Mouse (Mus musculus) thymus, postnatal 10 days (tissue): ENCODE data around the gene Sipa1l1.

Source experiments
- DNase-seq, 2 experiments: peaks; one replicate each; pipeline ENCODE4 v3.0.0; 2021; ENCODE audit warnings: low spot score in 2 of 2

The Sipa1l1 gene

DNA sequence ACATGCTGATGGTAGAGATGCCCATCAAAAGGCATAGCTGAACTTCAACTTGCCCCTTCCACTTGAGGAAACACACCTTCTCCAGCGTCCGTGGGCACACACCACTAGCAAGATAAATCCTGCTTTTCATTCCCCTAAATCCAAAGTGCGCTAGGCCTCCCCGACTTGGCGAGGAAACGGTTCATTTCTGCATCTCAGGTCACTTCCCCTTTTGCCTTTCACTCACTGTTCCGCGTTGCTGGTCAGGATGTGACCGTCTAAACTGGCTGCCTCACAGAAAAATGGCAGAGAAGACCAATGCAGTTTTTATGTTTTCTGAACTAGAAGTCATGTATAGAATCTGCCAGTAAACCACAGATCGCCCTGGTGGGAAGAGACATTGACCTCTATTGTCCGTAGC lies 256.7 kb downstream of the Sipa1l1 start:
- no peak for DNase-seq

DNA sequence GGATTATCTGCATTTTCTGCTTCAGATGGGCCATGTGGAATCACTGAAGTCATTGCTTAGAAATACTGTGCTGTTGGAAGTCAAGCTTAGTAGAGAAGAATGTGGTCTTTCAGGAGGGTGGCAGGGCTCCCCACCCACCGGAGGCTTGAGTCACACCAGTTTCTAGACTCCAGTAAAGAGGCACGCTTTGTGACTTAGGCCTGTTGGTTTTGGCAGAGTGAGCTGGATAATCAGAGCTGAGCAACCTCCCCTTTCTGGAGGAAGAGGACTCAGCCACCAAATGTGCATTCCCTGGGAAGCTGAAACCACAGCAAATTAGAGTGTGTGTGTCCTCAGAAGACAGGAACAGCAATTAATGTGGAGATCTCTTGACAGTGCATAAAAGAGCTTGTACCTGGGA lies 258.3 kb downstream of the Sipa1l1 start:
- no peak for DNase-seq

DNA sequence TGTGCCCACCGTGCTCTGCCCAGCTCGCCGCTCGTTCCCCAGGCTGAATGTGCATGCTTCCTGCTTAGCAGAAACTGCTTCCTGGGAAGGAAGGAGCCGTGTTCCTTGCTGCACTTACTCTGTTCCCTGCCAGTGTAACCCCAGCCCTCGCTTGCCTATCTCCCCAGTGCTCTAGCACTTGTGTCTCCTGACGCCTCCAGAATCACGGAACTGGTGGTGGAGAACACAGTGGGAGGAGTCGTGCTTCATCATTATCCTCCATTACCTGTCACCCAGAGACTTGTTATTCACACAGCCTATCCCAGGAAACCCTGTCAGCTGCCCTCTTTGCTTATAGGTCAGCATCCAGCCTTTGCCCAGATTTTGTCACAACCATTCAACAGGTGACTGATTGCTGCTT lies 259.3 kb downstream of the Sipa1l1 start:
- DNase-seq = no peak

DNA sequence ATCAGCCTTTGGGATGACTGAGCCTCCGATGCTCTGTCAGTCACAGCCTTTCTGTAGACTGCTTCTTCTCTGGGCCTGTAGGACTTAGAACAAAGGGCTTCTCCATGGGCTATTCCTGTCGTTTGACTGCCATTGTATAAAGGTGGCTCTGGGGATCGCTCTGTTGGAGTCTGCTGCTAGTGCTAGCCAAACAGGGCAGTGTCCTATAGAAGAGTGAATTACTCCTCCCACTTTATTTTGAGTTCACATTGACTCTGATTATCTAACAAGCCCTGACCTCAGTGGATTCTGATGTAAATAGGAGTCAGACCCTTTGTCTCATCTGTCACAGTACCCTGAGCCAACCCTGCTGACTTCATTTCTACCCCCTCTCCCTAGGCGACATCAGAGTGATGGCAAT lies 264.2 kb downstream of the Sipa1l1 start:
- DNase-seq = no peak

DNA sequence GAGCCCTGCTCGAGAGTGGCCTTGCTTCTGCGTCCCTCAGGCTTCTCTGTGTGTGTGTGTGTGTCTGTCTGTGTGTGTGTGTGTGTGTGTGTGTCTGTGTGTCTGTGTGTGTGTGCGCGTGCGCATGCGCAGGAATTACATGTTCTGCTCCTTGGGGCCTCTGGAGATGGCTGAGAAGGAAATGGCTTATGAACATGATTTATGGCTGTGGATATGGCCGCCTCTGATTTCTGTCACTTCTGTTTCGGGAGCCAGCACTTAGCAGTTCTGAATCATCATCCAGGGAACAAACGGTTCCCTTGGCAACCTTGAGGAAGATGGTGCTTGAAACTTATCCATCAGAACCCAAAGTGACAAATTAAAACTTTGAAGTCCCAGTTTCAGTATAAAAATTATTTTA lies 265.5 kb downstream of the Sipa1l1 start:
- no peak for DNase-seq

DNA sequence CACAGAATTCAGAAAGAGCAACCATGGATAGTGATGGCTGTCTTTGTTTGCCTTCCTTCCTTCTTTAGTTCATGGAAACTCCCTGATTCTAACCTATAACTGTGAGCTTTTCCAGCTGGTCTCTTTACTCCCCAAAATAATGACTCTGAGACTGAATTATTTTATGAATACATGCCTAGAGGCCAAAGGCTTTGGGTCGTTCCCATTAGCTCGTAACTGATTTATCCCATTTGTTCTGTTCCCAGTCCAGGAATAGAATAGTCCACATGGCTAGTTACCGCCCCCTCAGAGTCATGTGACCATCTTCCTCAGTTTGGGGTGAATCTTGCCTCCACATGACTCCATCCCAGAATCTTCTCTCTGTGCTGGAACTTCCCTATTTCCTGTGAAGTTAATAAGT lies 272.4 kb downstream of the Sipa1l1 start:
- DNase-seq = no peak

DNA sequence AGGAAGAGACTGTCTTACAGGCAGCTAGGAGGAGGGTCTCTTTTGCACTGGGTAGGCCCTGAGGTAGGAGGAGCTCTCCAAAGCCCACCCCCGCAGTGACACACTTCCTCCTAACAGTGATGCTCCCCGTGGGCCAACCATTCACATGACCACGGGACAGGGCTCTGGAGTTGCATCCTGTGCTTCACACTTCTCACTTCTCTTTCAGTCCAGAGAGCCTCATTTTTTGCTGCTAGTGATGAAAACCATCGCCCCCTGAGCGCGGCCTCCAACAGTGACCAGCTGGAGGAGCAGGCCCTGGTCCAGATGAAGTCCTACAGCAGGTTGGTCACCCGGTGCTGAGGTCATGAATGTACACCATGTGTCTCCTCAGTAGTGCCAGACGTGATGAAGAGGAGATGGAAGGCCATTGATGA lies 277.5 kb downstream of the Sipa1l1 start:
- no peak for DNase-seq

DNA sequence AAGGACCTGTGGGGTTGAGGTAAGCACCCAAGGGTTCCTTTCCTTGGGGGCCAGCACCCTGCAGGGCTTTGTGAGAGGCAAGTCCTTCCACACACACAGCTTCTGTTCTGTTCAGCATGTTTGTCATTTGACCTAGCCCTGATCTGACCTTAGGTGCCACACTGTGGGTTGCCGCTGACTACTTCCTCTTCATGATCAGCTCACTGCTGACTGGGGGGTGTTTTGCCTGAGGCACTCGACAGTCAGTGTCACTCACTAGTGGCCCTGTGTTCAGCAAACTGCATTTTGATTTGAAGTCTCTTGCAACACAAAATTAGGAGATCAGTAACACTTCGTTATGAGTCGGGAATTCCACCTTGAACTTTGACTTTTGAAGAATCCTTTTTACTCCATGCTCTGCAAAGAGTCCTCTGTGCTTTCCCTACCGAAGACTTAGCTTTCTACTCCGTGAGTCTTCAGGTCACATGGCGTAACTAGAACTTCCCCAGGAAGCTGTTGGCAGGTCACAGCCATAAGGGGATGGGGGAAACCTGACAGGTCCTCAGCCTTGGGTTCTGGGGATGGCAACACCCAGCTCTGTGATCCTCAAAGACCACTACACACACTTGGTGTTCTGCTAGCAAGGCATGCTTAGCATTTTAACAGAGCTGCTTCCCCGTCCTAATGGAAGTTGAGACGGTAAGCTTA lies 279.2 kb downstream of the Sipa1l1 start:
- DNase-seq = no peak

DNA sequence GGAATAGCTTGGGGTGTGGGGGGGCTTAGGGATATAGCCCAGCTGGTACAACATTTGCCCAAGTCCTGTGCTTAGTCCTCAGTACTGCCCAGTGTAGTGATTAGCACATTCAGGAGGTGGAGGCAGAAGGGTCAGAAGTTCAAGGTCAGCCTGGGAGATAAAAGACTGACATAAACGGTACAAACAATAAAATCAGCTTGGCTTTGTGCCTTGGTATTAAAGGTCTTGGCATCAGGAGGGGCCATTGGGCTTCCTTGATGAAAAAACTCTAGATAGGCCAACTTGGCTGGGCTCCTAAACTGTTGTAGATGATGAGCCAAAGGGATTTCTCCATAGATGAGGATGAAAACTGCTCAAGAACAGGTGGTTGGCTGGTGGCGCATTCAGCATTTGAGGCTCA lies 283.3 kb downstream of the Sipa1l1 start:
- DNase-seq = no peak

DNA sequence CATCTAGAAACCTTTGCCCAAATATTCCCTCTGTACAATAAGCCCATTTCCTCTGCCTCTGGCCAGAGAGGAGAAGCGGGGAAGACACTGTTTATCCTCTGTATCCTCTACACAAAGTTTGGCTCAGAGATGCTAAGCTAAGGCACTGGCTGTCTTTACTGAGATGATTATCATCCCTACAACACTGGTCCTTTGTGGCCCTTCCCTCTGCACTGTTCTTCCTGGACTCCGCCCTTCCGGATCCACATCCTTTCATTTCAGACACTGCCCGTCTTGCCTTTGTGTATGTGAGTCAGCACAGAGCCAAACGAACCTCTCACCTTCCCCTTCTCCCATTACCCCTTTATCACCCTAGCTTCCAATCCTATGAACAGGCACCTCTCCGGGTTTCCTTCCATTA lies 285.3 kb downstream of the Sipa1l1 start:
- no peak for DNase-seq

DNA sequence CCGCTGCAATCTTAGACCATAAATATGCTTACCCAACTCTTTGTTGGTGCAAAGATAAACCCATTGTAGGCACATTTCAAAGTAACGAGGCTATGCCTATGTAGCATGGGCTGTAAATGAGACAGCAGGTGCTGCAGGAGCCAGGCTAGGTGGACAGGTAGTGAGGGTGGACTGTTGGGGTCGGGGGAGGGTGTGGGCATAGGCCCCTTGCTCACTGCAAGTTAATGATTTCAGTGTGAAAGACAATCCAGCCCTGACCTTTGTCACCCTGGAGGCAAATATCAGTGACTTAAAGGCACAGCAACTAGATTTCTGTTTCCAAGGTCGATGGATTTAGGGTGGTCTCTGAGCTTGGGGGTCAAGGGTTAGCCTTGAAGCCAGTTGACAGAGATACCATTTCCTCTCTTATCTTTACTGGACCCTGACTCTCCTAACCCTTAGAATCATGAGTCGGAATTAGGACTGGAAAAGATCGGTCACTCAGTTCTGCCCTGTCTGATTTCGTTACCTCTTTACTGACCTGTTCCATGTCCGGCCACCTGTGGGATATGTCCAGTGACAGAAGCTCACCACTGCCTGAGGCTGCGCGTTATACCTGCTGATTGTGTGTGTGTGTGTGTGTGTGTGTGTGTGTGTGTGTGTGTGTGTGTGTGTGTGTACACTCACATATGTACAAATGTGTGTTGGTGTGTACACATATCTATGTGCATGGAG lies 286.7 kb downstream of the Sipa1l1 start:
- no peak for DNase-seq

DNA sequence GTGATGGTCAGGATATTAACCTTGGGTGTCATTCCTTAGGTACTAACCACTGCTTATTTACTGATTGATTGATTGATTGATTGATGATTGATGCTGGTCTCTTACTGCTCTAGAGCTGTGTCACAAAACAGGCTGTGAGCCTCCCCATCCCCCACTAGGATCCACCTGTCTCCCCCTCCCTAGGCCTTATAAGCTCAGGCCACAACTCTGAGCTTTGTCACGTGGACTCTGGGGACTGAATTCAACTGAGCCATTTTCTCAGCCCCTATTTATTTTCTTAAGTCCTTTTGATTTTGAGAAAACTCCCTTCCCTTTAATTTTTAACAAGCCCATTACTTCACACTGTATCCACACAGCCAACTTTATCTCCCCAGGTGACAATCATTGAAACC lies 287.3 kb downstream of the Sipa1l1 start:
- DNase-seq = no peak

DNA sequence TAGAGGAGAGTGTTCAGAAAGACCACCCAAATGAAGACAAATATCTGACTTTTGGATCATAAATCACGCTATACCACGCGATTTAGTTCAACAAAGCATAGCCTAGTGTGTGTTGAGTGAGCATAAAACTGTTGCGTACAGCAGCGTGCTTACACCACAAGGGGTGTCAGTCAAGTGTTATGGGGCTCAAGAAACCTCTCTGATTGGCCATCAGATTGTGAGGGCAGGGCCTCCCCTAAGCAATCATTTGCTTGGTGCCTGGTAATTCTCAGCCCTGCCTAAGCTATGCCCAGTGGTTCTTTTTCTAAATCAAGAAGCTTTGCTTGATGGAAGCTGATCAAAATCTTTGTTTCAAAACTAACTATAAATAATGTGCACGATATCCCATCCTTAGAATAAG lies 288.5 kb downstream of the Sipa1l1 start:
- DNase-seq = no peak

DNA sequence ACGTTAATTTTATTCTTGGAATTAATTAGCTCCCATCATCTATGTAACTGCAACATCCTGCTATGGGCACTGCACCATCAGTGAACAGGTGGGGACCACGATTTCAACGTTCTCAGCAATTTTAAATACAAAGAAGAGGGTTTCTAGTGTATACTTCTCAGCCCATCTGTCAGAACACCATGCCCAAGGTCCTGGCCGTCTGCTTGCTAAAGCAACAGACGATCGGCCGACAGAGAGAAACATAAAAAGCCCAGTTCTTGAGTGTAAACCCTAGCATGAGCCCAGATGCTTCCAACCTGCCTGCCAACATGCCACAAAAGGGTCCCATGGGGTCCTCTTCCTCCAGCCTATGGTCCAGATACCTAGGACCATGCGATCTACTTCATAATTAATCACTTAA lies 288.9 kb downstream of the Sipa1l1 start:
- no peak for DNase-seq

DNA sequence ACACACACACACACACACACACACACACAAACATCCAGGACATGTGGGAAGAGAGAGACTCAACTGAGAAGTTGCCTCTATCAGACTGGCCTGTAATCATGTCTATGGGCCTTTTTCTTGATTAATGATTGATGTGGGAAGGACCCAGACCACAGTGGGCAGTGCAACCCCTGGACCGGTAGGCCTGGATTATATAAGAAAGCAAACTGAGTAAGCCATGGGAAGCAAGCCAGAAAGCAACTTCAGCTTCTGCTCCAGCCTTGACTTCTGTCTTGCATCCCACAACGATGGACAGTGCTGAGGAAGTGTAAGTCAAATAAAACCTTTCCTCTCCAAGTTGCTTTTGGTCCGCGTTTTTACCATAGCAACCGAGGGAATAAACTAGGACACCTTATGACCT lies 298.1 kb downstream of the Sipa1l1 start:
- no peak for DNase-seq

DNA sequence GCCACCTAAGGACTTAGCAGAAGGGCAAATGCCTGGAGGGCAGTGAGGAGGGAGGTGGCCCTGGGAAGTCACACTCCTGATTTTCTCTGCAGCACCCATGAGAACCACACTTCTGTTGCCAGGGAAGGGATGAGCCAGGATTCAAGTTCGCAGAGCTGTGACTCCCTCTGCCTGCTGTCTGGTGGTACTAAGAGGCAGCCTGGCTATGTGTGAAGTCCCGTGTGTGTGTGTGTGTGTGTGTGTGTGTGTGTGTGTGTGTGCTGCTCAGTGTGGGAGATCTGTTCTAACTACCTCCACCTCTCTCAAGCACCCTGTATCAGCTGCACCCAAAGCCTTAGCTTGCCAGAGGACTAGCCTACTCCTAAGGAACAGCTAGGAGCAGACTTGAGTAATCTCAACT lies 298.5 kb downstream of the Sipa1l1 start:
- no peak for DNase-seq

DNA sequence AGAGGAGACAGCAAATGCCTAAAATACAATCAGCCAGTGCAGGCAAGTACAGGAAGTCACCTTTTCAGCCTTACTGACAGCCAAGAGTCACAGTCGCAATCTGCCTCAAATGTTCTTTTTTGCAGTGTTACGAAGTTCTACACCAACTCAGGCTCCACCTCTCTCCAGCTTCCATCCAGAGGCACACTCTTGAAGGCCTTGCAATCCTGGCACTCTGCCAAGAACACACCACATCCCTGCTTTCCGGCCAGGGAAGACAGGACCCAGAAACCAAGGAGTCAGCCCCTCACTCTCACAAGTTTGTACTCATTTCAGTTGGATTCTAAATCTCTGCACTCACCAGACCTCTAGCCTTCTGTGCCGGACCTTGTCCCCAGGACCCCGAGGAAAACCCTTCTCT lies 299.3 kb downstream of the Sipa1l1 start:
- DNase-seq = no peak

DNA sequence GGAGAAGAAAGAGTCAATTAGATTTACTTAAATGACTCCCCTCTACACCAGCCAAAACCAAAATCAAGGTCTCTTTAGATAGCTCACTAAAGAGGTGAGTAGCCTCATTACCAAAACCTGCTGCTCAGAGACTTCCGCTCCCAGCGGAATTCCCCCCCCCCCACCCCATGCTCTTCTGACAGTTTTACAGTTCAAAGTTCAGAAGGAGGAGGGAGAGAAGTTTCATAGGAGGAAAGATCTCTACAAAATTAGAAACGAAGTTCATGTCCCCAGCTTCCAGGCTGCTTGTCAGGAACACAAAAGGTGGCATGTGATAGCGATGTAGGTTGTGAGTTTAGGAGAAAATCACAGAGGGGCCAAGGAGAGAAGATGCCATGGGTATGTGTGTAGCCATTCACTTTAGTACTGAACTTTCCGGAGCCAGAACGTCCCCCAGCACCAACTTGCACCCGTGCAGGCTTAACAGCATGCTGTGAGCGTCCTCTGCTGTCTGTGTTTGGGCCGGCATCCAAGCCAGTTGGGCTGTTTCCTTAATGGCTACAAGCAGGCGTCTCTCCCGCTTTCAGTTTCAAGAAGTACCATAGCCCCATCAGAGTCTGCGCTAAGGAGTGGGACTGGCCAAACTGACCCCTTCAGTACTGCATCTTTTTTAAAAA lies 300.7 kb downstream of the Sipa1l1 start:
- DNase-seq = peak; percentile 77 to 82

DNA sequence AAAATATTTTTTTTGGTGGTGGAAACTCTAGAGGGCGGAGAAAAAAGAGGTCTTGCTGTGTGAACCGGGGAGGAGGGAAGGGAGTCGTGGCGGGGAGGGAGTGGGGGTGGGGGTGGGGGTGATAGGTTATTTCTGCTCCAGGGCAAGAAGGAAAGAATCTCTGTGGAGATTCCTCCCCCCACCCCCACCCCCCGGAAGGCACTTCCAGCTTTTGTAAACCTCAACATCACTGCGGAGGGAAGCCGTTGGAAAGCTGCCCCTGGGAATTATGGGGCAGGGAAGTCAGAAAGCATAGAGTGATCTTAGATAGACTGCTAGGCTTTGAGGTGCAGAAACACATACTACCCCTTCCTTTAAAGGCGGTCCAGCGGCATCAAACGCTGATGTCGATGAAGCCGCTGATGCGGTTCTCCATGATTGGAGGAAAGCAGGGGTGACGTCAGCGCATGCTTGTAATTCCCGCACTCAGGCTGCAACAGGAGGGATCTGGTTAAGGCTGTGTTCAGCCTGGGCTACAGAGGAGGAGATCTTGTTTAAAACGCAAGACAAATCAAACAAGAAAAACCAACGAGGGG lies 301.3 kb downstream of the Sipa1l1 start:
- no peak for DNase-seq

DNA sequence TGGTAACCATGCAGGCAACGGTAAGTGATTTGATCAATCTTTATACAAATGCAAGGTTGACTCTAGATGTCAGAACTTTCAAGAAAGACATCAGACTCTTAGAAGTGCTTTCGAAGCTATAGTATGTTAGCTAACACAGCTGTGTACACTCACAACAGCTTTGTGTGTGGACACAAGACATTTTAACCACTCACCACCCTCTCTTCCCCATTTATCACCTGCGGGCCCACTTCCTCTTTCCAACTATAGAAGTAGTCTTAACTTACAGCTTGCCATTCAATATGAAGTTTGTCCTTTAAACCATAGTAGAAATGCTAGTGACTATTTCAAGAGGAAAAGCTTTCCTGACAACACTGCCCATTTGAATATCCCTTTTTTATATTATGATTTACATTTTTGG lies 303.7 kb downstream of the Sipa1l1 start:
- no peak for DNase-seq

DNA sequence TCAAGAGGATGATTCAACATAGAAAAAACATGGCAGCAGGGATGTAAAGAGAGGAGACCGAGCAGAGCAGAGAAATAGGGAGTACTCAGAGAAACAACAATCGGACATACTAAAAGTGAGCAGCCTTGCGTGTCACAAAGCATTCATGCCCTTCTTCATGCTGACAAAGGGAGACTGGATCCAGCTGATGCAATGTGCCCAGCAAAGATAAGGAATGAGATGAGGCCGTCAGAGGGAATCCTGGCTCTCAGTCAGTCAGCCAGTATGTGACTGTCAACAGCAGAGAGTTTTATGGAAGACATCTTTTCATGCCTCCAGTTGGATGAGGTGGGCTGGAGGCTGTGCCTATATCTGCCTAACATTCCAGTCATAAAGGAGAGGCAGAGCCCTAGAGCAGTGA lies 304.1 kb downstream of the Sipa1l1 start:
- DNase-seq = no peak

DNA sequence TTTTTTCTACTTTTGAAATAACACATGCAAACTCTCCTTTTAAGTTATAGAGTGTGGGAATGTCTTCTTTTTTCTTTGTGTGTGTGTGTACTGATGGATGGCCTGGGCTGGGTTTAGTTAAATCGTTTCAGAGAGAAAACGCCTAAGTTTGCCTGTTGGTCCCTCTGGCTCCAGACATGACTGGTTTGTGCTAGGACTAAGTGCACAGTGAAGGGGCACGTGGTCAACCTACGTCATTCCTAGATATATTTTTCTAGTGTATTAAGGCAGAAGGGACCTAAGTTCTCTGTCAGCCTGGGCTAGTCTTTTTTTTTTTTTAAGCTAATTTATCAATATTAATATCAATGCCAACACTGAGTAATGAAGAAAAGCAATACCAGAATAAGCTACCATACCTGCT lies 305.3 kb downstream of the Sipa1l1 start:
- no peak for DNase-seq

DNA sequence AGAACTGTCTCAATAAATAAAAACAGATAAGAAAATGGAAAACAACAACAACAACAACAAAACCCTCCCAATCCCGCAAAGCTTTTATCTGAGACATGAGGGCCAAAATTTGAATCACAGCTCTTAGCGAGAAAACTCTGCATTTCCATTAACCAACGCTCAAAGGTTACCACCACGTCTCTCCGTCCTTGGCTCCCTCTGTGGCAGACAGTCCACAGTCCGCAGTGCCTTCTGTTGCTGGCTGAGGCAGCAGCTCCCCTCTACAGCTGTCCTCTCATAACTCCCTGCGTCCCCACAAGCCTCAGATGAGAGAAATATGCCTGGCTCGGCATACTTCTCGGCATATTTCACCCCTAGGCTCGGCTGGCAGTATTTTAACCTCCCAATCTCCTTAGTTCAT lies 306.9 kb downstream of the Sipa1l1 start:
- no peak for DNase-seq
